Mouse (Mus musculus) hindbrain, postnatal 0 days (tissue): ENCODE measurements around the gene Ccdc50. TPM values are rescaled to one million over a fixed set of nuclear protein-coding genes. Genes with fewer than 3 reads are reported as not detected.

Experiments
- ATAC-seq: fragments of 200-750 bp; cut with Nextera tagmentation; 2 replicates; pipeline ENCODE4 v1.8.0; 2017; ENCODE audit warnings: mild to moderate bottlenecking, moderate TSS enrichment, moderate library complexity
- DNase-seq: peaks from one replicate; pipeline ENCODE4 v3.0.0-alpha.2; 2015; ENCODE audit warnings: low spot score
- H3K27ac ChIP-seq: fragments of 300-500 bp; sonication (generic); 2 replicates; pipeline ENCODE4 v1.5.1; 2014; ENCODE audit warnings: mild to moderate bottlenecking
- H3K27me3 ChIP-seq: fragments of 300-500 bp; sonication (generic); 2 replicates; pipeline ENCODE4 v1.6.1; 2014; ENCODE audit warnings: low read length, mixed read lengths; ENCODE audit not compliant: insufficient read depth
- H3K36me3 ChIP-seq: fragments of 300-500 bp; sonication (generic); 2 replicates; pipeline ENCODE4 v1.6.1; 2014; ENCODE audit warnings: low read length, mixed read lengths; ENCODE audit not compliant: insufficient read depth
- H3K4me1 ChIP-seq: fragments of 300-500 bp; sonication (generic); 2 replicates; pipeline ENCODE4 v1.6.1; 2014; ENCODE audit warnings: antibody characterized with exemption, low read length, mixed read lengths; ENCODE audit not compliant: insufficient read depth
- H3K4me2 ChIP-seq: fragments of 300-500 bp; sonication (generic); 2 replicates; pipeline ENCODE4 v1.6.1; 2014; ENCODE audit warnings: low read depth, mild to moderate bottlenecking, low read length, moderate library complexity, mixed read lengths
- H3K4me3 ChIP-seq: fragments of 300-500 bp; sonication (generic); 2 replicates; pipeline ENCODE4 v1.5.1; 2014; ENCODE audit warnings: low read length
- H3K9ac ChIP-seq: fragments of 300-500 bp; sonication (generic); replicated peaks from 2 replicates; pipeline ENCODE4 v1.6.1; 2014; ENCODE audit warnings: mild to moderate bottlenecking, low read length, moderate library complexity, mixed read lengths
- H3K9me3 ChIP-seq: fragments of 300-500 bp; sonication (generic); 2 replicates; pipeline ENCODE4 v1.6.1; 2016; ENCODE audit warnings: low read length, mixed read lengths
- CTCF ChIP-seq: IDR thresholded peaks from 2 replicates; pipeline ENCODE4 v1.5.1; 2016; ENCODE audit warnings: antibody characterized with exemption, control low read depth, low read depth
- WGBS: fragments of 180-500 bp; shearing (Covaris S2); extraction: QIAGEN DNeasy Blood & Tissue Kit; methylation state at CpG from one replicate; pipeline ENCODE4 v1.1.7; 2014; 5-methylcytosine and 5-hydroxymethylcytosine counted together
- polyA plus RNA-seq: library from polyadenylated mRNA; unstranded; fragments of >200 nt; fragmentation: Nextera tagmentation; extraction: Ambion mirVana; gene quantifications from 2 replicates; pipeline ENCODE4 v1.2.1, GENCODE M21; 2015
- total RNA-seq: library from RNA; depleted of rRNA; stranded (reverse); fragments of >200 nt; gene quantifications from 2 replicates; pipeline ENCODE4 v1.2.3, GENCODE M21; 2014

The Ccdc50 gene
- total and polyA plus RNA-seq, 2 experiments from 2014 or later: 34.1 to 48.9 TPM

DNA sequence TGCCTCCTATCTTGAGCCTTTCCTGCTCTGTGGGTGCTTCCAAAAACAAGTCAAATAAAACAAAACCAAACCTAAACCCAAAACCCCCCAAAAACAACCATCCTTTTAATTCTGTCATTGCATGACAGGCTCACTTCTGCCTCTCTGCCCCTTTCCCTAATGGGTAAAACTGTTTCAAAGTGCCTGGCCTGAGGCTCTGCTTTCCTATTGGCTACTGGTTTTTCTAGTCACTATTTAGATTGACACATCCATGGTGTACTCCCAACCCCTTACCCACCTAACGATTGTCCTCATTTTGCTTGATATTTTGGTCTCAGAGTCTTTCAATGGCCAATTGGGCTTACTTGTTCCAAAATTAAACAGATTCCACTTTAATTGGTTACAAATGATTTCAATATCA lies 3.0 kb upstream of the Ccdc50 start:
- TF ChIP-seq CTCF: no peak
- Histone ChIP-seq H3K9ac (no peak overlapping the region), H3K27me3 (no peaks in the 10 kb centered on the region), H3K9me3 (no peaks in the 10 kb centered on the region), H3K36me3 (no peaks in the 10 kb centered on the region), H3K4me2 (no peak overlapping the region), H3K4me3 (no peak overlapping the region), H3K27ac (no peak overlapping the region), H3K4me1 (peaks cover 5% of the 10 kb centered on the region; the same call in 1 of the 2 replicates)
- ATAC-seq (no peak), DNase-seq (no peak)
- 60% methylated on average over 1 of the region's 1 CpGs for WGBS

DNA sequence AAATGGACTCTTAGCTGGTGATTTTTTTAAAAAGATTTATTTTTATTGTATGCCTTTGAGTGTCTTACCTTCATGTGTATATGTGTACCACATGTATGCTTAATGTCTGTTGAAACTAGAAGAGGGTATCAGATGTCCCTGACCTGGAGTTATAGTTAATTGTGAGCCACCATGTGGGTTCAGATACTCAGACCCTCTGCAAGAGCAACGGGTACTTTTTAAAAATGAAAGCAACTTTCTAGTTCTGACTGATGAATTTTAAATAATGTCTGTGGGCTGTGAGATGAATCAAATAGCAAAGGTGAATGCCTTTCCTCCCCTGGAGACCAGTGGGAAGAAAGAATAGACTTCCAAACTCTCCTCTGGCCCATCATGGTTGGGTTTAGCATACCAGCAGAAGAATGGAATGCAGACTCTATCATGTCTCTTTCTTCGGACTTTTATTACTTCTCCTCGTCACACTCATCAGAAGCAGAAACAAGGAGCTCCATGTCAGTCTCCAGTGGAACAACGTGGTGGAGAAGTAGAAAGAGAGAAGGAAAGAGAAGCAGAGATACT lies 1.7 kb upstream of the Ccdc50 start:
- no peak for DNase-seq
- Histone ChIP-seq H3K9ac (no peak overlapping the region), H3K4me3 (no peak overlapping the region), H3K9me3 (no peaks in the 10 kb centered on the region), H3K4me2 (no peak overlapping the region), H3K27me3 (no peaks in the 10 kb centered on the region), H3K36me3 (no peaks in the 10 kb centered on the region), H3K27ac (no peak overlapping the region), H3K4me1 (peaks cover 7% of the 10 kb centered on the region; the same call in 1 of the 2 replicates)
- ATAC-seq: no peak
- WGBS: 71% methylated on average over 4 of the region's 4 CpGs
- no peak for TF ChIP-seq CTCF

DNA sequence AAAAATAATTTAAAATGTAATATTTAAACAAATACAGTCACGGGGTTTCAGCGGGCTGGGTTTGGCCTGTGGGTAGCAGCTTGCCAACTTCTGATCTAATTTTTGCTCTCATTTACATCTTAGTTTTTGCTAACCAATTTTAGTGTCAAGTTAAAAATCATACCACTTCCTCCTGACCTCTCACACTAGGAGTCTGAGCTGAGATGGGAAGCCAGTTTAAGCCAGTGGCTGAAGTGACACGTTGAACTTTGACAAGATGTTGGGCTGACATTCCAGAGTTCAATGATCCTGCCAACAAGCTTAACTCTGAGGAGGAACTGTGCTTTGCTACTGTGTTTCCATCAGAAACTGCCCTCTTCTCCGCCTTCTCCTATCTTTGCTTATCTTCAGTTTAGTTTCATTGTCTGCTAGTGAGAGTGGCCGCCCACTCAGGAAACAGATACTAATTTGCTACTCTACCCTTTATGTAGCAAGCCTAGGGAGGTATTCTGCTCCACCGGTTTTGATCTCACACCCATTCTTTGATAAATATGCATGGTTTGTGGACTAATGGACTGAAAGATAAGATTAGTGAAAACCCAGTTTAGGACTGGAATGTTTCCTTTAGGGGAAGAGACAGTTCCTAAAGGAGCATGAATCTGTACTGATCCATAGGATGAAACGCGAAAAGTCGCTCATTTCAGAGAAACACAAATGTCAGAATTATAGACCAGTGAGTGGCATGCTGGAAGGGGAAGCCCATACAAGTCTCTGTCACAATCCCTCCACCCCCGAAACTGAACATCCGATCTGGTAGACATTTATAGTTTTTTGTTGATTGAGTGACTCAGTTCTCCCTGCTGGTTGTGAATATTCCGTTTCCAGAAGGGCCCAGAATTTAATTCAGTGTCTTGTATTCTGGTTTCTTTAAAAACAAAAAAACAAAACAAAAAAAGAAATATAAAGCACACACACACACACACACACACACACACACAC lies 746 bp upstream of the Ccdc50 start:
- Histone ChIP-seq H3K27me3 (no peaks in the 10 kb centered on the region), H3K4me3 (peak overlapping the region; percentile 98), H3K27ac (peak overlapping the region; percentile 99; the same call in 1 of the 2 replicates), H3K36me3 (no peaks in the 10 kb centered on the region), H3K4me1 (peaks cover 10% of the 10 kb centered on the region; the same call in 1 of the 2 replicates), H3K9me3 (no peaks in the 10 kb centered on the region), H3K4me2 (peak overlapping the region; percentile 78), H3K9ac (peak overlapping the region; percentile 98; the same call in 1 of the 2 replicates)
- 43% methylated on average over 12 of the region's 12 CpGs for WGBS
- no peak; the same call in 1 of the 2 replicates for ATAC-seq
- peak; percentile 17 for DNase-seq
- no peak for TF ChIP-seq CTCF

DNA sequence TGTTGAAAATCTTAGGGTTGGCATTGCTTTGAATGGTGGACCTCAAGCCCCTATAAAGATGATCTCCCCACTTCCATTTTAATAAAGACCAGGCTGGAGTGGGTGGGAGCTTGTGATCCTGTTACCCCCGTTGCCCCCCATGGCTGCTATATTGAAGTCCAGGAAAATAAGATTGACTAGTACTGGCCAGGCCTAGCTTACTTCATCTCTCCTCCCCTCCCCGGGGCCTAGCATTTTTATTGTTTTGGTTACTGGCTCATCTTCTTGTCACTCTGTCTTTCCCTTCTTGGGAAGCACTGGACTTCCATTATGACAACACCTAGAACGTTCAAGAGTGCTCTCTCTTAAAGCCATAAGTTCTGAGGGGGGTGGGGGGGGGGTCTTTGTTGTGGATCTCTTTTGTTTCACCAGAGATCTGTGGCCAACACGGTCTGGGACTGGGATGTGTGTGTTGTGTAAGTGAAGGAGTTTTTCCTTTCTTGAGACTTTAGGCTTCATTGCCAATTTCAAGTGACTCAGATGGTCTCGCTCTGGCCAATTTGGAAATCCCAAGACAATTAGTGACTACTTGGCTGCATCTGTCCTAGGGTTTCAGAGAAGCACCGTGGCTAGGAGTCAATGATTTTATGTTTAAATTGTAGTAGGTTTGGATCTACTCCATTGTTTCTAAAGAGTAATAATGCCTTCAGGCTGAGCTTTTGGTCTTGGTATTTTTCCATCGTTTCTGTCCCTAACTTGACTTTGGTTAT lies 1.0 kb downstream of the Ccdc50 start:
- Histone ChIP-seq H3K27ac (peak overlapping the region; percentile 99), H3K4me3 (peak overlapping the region; percentile 98), H3K36me3 (no peaks in the 10 kb centered on the region), H3K4me1 (peaks cover 10% of the 10 kb centered on the region; the same call in 1 of the 2 replicates), H3K9me3 (no peaks in the 10 kb centered on the region), H3K4me2 (peak overlapping the region; percentile 78), H3K27me3 (no peaks in the 10 kb centered on the region), H3K9ac (peak overlapping the region; percentile 98)
- peak; percentile 22 for DNase-seq
- WGBS: 9% methylated on average over 7 of the region's 7 CpGs
- ATAC-seq: peak; percentile 25; the same call in 1 of the 2 replicates
- no peak for TF ChIP-seq CTCF

DNA sequence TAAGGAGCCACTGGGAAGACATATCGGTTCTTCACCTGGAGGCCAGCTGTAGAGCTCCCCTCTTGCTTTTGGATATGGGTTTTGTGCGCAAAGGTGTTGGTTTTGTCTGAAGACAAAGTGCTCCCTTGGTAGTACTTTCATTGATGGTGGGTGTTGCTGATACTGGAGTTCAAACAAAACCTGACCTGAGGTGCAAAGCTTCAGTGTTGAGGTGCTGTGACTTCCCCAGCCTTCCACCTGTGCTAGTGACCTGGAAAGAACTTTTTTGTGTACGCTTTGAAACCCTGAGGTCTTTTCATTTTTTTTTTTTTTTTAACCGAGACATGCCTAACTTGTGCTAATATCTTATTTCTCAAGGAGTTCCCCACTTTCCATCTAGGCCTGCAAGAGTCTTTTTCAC lies 1.6 kb downstream of the Ccdc50 start:
- ATAC-seq: no peak
- no peak for TF ChIP-seq CTCF
- H3K27ac ChIP-seq: no peak overlapping the region
- H3K4me3 ChIP-seq: peak overlapping the region; percentile 98
- DNase-seq: no peak
- H3K36me3 ChIP-seq: no peaks in the 10 kb centered on the region
- no peak overlapping the region for H3K9ac ChIP-seq
- H3K4me1 ChIP-seq: peaks cover 10% of the 10 kb centered on the region; the same call in 1 of the 2 replicates
- H3K9me3 ChIP-seq: no peaks in the 10 kb centered on the region
- no peaks in the 10 kb centered on the region for H3K27me3 ChIP-seq
- H3K4me2 ChIP-seq: peak overlapping the region; percentile 78
- WGBS: 84% methylated on average over 4 of the region's 4 CpGs

DNA sequence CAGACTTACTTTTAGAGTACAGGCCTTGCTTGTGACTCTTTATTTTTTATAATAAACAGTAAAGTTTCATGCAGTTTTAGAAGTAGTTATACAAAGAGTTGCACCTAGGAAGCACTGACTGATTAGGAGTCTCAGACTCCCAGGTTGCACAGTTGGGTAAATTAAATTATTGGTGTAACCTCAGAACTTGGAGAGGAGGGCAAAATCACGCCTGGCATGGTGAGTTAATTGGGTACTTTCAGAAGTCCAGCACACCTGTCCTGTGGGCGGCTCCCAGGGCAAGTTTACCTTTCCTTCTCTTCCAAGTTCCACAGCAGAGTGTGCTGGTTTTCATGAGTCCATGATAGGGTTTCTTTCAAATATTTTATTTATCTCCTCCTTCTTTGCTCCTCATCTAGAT lies 3.2 kb downstream of the Ccdc50 start:
- H3K27me3 ChIP-seq: no peaks in the 10 kb centered on the region
- no peak overlapping the region for H3K4me3 ChIP-seq
- ATAC-seq: no peak
- DNase-seq: no peak
- no peaks in the 10 kb centered on the region for H3K36me3 ChIP-seq
- 0 out of 2 replicates have a peak overlapping the region, but pooled peaks have one; percentile 5 for H3K4me2 ChIP-seq
- H3K4me1 ChIP-seq: peaks cover 10% of the 10 kb centered on the region; the same call in 1 of the 2 replicates
- WGBS: 88% methylated on average over 2 of the region's 2 CpGs
- no peak overlapping the region for H3K9ac ChIP-seq
- no peak overlapping the region for H3K27ac ChIP-seq
- H3K9me3 ChIP-seq: no peaks in the 10 kb centered on the region
- TF ChIP-seq CTCF: no peak
